Mouse (Mus musculus) neural tube, embryonic 10.5 days (tissue): ENCODE measurements around the gene Aph1c.
A peak's percentile ranks its signal among the peaks of the same experiment; 100 is the strongest.
"Not testable (repeated sequence)": the region's sequence is repeated elsewhere in the genome, so short reads cannot be mapped to it uniquely, and the experiment has no call there.

Experiments
- DNase-seq: peaks from one replicate; pipeline ENCODE4 v3.0.0-alpha.2; 2017; ENCODE audit warnings: low spot score; ENCODE audit errors: extremely low spot score

Gene Aph1c

GRCm38 (mm10) chr9:66833851-66834250 lies 675 bp downstream of the Aph1c start:
- no peak for DNase-seq

GRCm38 (mm10) chr9:66832366-66832908 lies 2.1 kb downstream of the Aph1c start:
- no peak for DNase-seq

- no peak for DNase-seq
Observed at GRCm38 (mm10) chr9:66825990-66826389, 8.5 kb downstream of the Aph1c start.

- not testable (repeated sequence) for DNase-seq
Observed at GRCm38 (mm10) chr9:66822255-66822654, 12.3 kb downstream of the Aph1c start.

GRCm38 (mm10) chr9:66820996-66821395 lies 13.5 kb downstream of the Aph1c start:
- DNase-seq: no peak

GRCm38 (mm10) chr9:66813392-66813791 lies 21.1 kb downstream of the Aph1c start:
- DNase-seq: no peak

- DNase-seq: peak; percentile 57
Observed at GRCm38 (mm10) chr9:66805951-66806350, 28.6 kb downstream of the Aph1c start.

- DNase-seq: no peak
Observed at GRCm38 (mm10) chr9:66801947-66802346, 32.6 kb downstream of the Aph1c start.

- no peak for DNase-seq
Observed at GRCm38 (mm10) chr9:66796739-66797138, 37.8 kb downstream of the Aph1c start, which contains the start of gene Gm10647. Gene Gm10647, plus strand, starts transcription at chr9:66797039.

- DNase-seq: peak; percentile 96
Observed at GRCm38 (mm10) chr9:66795464-66796324, 38.8 kb downstream of the Aph1c start, which contains the start of gene Aph1b. Gene Aph1b, minus strand, starts transcription at chr9:66795490.

- no peak for DNase-seq
Observed at GRCm38 (mm10) chr9:66794629-66795463, 39.7 kb downstream of the Aph1c start.

- no peak for DNase-seq
Observed at GRCm38 (mm10) chr9:66787821-66788220, 46.7 kb downstream of the Aph1c start.

GRCm38 (mm10) chr9:66784552-66784951 lies 50.0 kb downstream of the Aph1c start:
- DNase-seq: not testable (repeated sequence)

GRCm38 (mm10) chr9:66770701-66771100 lies 63.8 kb downstream of the Aph1c start:
- no peak for DNase-seq

GRCm38 (mm10) chr9:66769275-66769674 lies 65.3 kb downstream of the Aph1c start:
- no peak for DNase-seq

- no peak for DNase-seq
Observed at GRCm38 (mm10) chr9:66768721-66769120, 65.8 kb downstream of the Aph1c start.
